Mouse (Mus musculus) erythroblast, embryonic 14.5 days (primary cell): ENCODE data around the gene Olfr1226.

Source experiments
- GATA1 ChIP-seq: IDR thresholded peaks from 2 replicates; pipeline ENCODE4 v1.6.1; 2012; ENCODE audit warnings: low read length, inconsistent platforms, mixed read lengths
- TAL1 ChIP-seq: IDR thresholded peaks from 3 replicates; pipeline ENCODE4 v1.6.1; 2012; ENCODE audit warnings: low read length, inconsistent platforms, mixed read lengths

- TF ChIP-seq GATA1, result no peak
- TF ChIP-seq TAL1, result no peak
Observed at GRCm38 (mm10) chr2:89174569-89174968, 25.3 kb downstream of the Olfr1226 start, which contains the start of gene Olfr1225.
